In the genomic region with DNA sequence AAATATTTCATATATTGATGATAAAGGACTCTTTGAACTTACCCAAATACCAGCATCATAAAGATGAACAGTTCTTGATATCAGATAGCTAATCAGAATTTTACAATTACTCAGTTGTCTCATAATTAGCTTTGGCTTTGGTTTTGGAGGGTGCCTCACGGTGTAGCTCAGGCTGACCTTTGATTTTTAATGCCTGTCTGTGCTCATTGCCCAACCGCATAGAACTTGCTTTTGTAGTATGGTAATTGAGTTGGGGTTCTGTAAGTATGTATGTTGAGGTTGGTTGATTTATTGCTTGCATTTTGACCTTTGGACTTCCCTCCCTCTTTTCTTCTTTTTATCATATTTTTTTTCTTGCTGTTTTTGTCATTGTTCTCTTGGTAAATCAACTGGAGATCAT, we compare ENCODE assay signal across 21 mouse cellular contexts. TPM values are rescaled to one million over a fixed set of nuclear protein-coding genes. Genes with fewer than 3 reads are reported as not detected.
"Had no signal": no experiment of that assay in that cellular context is flagged by ENCODE, and none has a peak within 500 bp of the region (broad histone marks: within the 10 kb centered on the region; RNA-seq: fewer than 3 reads in every experiment).

No protein-coding gene starts in this region.

- H3K27me3 ChIP-seq: limb, embryonic 15.5 days; liver, embryonic 12.5 days; lung, embryonic 15.5 days; neural tube, embryonic 13.5 days had no signal

- H3K27ac ChIP-seq: limb, embryonic 15.5 days; liver, embryonic 12.5 days; midbrain, embryonic 10.5 days; neural tube, embryonic 13.5 days had no signal

- H3K9ac ChIP-seq: limb, embryonic 15.5 days; liver, embryonic 12.5 days; lung, embryonic 15.5 days; neural tube, embryonic 13.5 days had no signal

- DNase-seq: kidney, postnatal 36 days; layer of hippocampus, adult 9-11 months; layer of hippocampus, postnatal 36 days; retina, postnatal 1 day; right cerebral cortex, postnatal 4 days; spleen, adult 18-20 months; thymus, adult 18-20 months; thymus, postnatal 14 days had no signal

- H3K4me2 ChIP-seq: limb, embryonic 15.5 days; liver, embryonic 12.5 days; lung, embryonic 15.5 days; neural tube, embryonic 13.5 days had no signal

- H3K4me3 ChIP-seq: limb, embryonic 15.5 days; liver, embryonic 12.5 days; lung, embryonic 15.5 days; midbrain, embryonic 10.5 days; neural tube, embryonic 13.5 days had no signal

- H3K4me1 ChIP-seq: midbrain, embryonic 10.5 days had no signal

- ATAC-seq: liver, embryonic 12.5 days; midbrain, embryonic 16.5 days had no signal

- H3K36me3 ChIP-seq: limb, embryonic 15.5 days; liver, embryonic 12.5 days; lung, embryonic 15.5 days; neural tube, embryonic 13.5 days had no signal

- H3K9me3 ChIP-seq: limb, embryonic 15.5 days; liver, embryonic 12.5 days; lung, embryonic 15.5 days; midbrain, embryonic 10.5 days; neural tube, embryonic 13.5 days had no signal

RNA-seq across cellular contexts. Expression of a gene that starts 43.2 kb away (rescaled TPM):
- total RNA-seq: layer of hippocampus, adult 18-20 months; layer of hippocampus, postnatal 36 days; left cerebral cortex, adult 8-10 months; left cerebral cortex, postnatal 25 days; megakaryocyte, adult 5-6 weeks had no signal
- polyA plus RNA-seq: limb, embryonic 11.5 days; limb, embryonic 15.5 days; liver, embryonic 12.5 days; liver, embryonic 16.5 days; lung, embryonic 15.5 days; midbrain, embryonic 10.5 days; midbrain, embryonic 16.5 days; neural tube, embryonic 13.5 days; stomach, embryonic 14.5 days had no signal
